Mouse (Mus musculus): ENCODE measurements around the gene Vmn2r5. TPM values are rescaled to one million over a fixed set of nuclear protein-coding genes. Genes with fewer than 3 reads are reported as not detected.
"Not testable (repeated sequence)": the region's sequence is repeated elsewhere in the genome, so short reads cannot be mapped to it uniquely, and the experiment has no call there.

The Vmn2r5 gene
- total RNA-seq (2012; rRNA removed) = not detected in 2 replicates
- total RNA-seq (2014; rRNA removed) = not detected in 2 replicates
- not detected in 2 replicates for polyA plus RNA-seq (2012; ENCODE audit: insufficient read length, low read depth)

- in situ Hi-C loops (cut with MboI; ENCODE audit: low pct_ligation_motif_present, low pct_unique_long_range_greater_than_20kb, low sequenced_read_pairs); dilution Hi-C loops (cut with MboI; ENCODE audit: extremely low pct_ligation_motif_present, extremely low pct_unique_long_range_greater_than_20kb, low sequenced_read_pairs): not testable (repeated sequence)
Observed at GRCm38 (mm10) chr3:64509742-64510141, at the start of gene Vmn2r5. Vmn2r5 (minus strand) TSS chr3:64509842.

DNA sequence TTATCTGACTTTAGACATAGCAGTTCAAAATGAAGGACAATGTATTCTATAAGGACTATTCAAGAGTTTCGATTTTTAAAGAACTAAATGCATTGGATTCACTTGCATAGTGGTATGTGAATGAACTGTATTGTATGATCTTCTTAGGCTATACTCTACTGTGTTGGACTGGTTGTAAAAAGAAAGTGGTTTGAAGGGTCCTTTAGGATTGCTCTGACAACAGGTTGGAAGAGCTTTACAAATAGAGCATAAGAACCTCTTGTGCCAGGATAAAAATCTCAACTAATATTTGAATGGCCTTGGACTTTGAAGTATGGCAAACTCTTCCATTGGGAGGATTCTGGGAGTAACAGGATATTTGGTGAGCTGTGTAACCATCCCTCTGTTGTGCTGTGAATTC lies 13.9 kb upstream of the Vmn2r5 start:
- H3K9me3 ChIP-seq (replicated peaks; ENCODE audit: low read length); H3K36me3 ChIP-seq (replicated peaks in 1 of 2; ENCODE audit: control insufficient read depth in 1 of 2, insufficient read depth in 1 of 2, low read length in 1 of 2); H3K9ac ChIP-seq (ENCODE audit: insufficient read depth, low read depth); H3K79me2 ChIP-seq (replicated peaks; ENCODE audit: control insufficient read depth, extremely low read depth, insufficient read depth, poor library complexity, severe bottlenecking); dilution Hi-C loops (cut with MboI; ENCODE audit: extremely low pct_ligation_motif_present, extremely low pct_unique_long_range_greater_than_20kb, low sequenced_read_pairs); in situ Hi-C loops (cut with MboI; ENCODE audit: low pct_ligation_motif_present, low pct_unique_long_range_greater_than_20kb, low sequenced_read_pairs); DNase-seq (ENCODE audit: extremely low read depth); H3K4me2 ChIP-seq (ENCODE audit: insufficient read depth, low read depth, poor library complexity, severe bottlenecking); H3K4me1 ChIP-seq (ENCODE audit: control insufficient read depth in 1 of 2, insufficient read depth in 2 of 2); H3K4me3 ChIP-seq (replicated peaks in 1 of 3; ENCODE audit: low read depth in 2 of 3, low read length in 2 of 3, poor library complexity in 1 of 3); H3K27me3 ChIP-seq (replicated peaks); H3K27ac ChIP-seq (ENCODE audit: insufficient read depth, low read depth): not testable (repeated sequence)

More at GRCm38 (mm10) chr3:64509742-64510141, at the start of gene Vmn2r5:
- not testable (repeated sequence) for H3K4me2 ChIP-seq (ENCODE audit: insufficient read depth, low read depth, poor library complexity, severe bottlenecking); H3K9ac ChIP-seq (ENCODE audit: insufficient read depth, low read depth); H3K27me3 ChIP-seq (replicated peaks); H3K79me2 ChIP-seq (replicated peaks; ENCODE audit: control insufficient read depth, extremely low read depth, insufficient read depth, poor library complexity, severe bottlenecking); H3K4me3 ChIP-seq (replicated peaks in 1 of 3; ENCODE audit: low read depth in 2 of 3, low read length in 2 of 3, poor library complexity in 1 of 3); H3K4me1 ChIP-seq (ENCODE audit: control insufficient read depth in 1 of 2, insufficient read depth in 2 of 2); H3K27ac ChIP-seq (ENCODE audit: insufficient read depth, low read depth); H3K9me3 ChIP-seq (replicated peaks; ENCODE audit: low read length); H3K36me3 ChIP-seq (replicated peaks in 1 of 2; ENCODE audit: control insufficient read depth in 1 of 2, insufficient read depth in 1 of 2, low read length in 1 of 2); DNase-seq (ENCODE audit: extremely low read depth)

Other genes starting within 250 kb of the Vmn2r5 start
- gene Vmn2r3, start 220.1 kb downstream of the Vmn2r5 start, total RNA-seq (2012; rRNA removed) = not detected in 2 replicates
- not detected in 2 replicates for gene Vmn2r3, start 220.1 kb downstream of the Vmn2r5 start, total RNA-seq (2014; rRNA removed)
- gene Vmn2r3, start 220.1 kb downstream of the Vmn2r5 start, polyA plus RNA-seq (2012; ENCODE audit: insufficient read length, low read depth) = 0.06 and 0.07 TPM in 2 replicates
- not detected in 2 replicates for gene Vmn2r4, start 94.5 kb downstream of the Vmn2r5 start, total RNA-seq (2012; rRNA removed)
- gene Vmn2r4, start 94.5 kb downstream of the Vmn2r5 start, total RNA-seq (2014; rRNA removed) = not detected in 2 replicates
- gene Vmn2r4, start 94.5 kb downstream of the Vmn2r5 start, polyA plus RNA-seq (2012; ENCODE audit: insufficient read length, low read depth) = not detected in 2 replicates
- gene Vmn2r6, start 56.0 kb upstream of the Vmn2r5 start, total RNA-seq (2012; rRNA removed) = not detected in 2 replicates
- gene Vmn2r6, start 56.0 kb upstream of the Vmn2r5 start, total RNA-seq (2014; rRNA removed) = not detected in 2 replicates
- not detected in 2 replicates for gene Vmn2r6, start 56.0 kb upstream of the Vmn2r5 start, polyA plus RNA-seq (2012; ENCODE audit: insufficient read length, low read depth)